Comparison of ENCODE assay signal across 8 mouse cellular contexts in genomic region chr10:67116251-67116650, GRCm38 (mm10). TPM values are rescaled to one million over a fixed set of nuclear protein-coding genes. Genes with fewer than 3 reads are reported as not detected.
DNase-seq lines count a peak whose midpoint lies in the region; ATAC-seq and TF ChIP-seq lines count a peak whose summit lies in the region.

No protein-coding gene starts in this region.

- H3K4me2 ChIP-seq in kidney, embryonic 16.5 days (replicated peaks; ENCODE audit: low read depth, low read length), result no peak overlapping the region
- no peak overlapping the region for H3K4me2 ChIP-seq in limb, embryonic 14.5 days (replicated peaks; ENCODE audit: low read depth, low read length, severe bottlenecking)

- H3K9ac ChIP-seq in kidney, embryonic 16.5 days (replicated peaks; ENCODE audit: low read length), result no peak overlapping the region
- H3K9ac ChIP-seq in limb, embryonic 14.5 days (ENCODE audit: low read depth, low read length, severe bottlenecking), result no peak overlapping the region

- H3K36me3 ChIP-seq in kidney, embryonic 16.5 days (ENCODE audit: insufficient read depth, low read length), result no peaks in the 10 kb centered on the region
- no peaks in the 10 kb centered on the region for H3K36me3 ChIP-seq in limb, embryonic 14.5 days (ENCODE audit: control insufficient read depth, insufficient read depth, low read length)

- WGBS in kidney, embryonic 16.5 days, result 49% methylated on average over 8 of the region's 8 CpGs
- 25% methylated on average over 8 of the region's 8 CpGs for WGBS in limb, embryonic 14.5 days

- no peak overlapping the region for H3K4me3 ChIP-seq in kidney, embryonic 16.5 days (ENCODE audit: low read length)
- no peak overlapping the region for H3K4me3 ChIP-seq in limb, embryonic 14.5 days (replicated peaks; ENCODE audit: low read length)

- H3K27me3 ChIP-seq in kidney, embryonic 16.5 days (ENCODE audit: insufficient read depth, low read length), result no peaks in the 10 kb centered on the region
- H3K27me3 ChIP-seq in limb, embryonic 14.5 days (ENCODE audit: control insufficient read depth, insufficient read depth, low read length), result no peaks in the 10 kb centered on the region

- peaks cover 62% of the 10 kb centered on the region for H3K4me1 ChIP-seq in kidney, embryonic 16.5 days (ENCODE audit: insufficient read depth, low read length)
- peaks cover 36% of the 10 kb centered on the region for H3K4me1 ChIP-seq in limb, embryonic 14.5 days (ENCODE audit: control insufficient read depth, insufficient read depth, low read length)

- no peaks in the 10 kb centered on the region for H3K9me3 ChIP-seq in kidney, embryonic 16.5 days (ENCODE audit: low read length)
- no peaks in the 10 kb centered on the region for H3K9me3 ChIP-seq in limb, embryonic 14.5 days (ENCODE audit: control insufficient read depth, low read length)

- ATAC-seq in kidney, embryonic 16.5 days (ENCODE audit: low FRiP score, low TSS enrichment), result no peak
- ATAC-seq in limb, embryonic 14.5 days (ENCODE audit: low FRiP score, low read depth), result no peak
- ATAC-seq in activated CD4-positive, CD25-positive, alpha-beta regulatory T cell, adult 4 months, result no peak

- no peak for TF ChIP-seq POLR2A in limb, embryonic 14.5 days (IDR thresholded peaks at IDR 0.05; ENCODE audit: borderline replicate concordance, extremely low read depth, insufficient read depth, insufficient read length)

- no peak overlapping the region for H3K27ac ChIP-seq in kidney, embryonic 16.5 days (ENCODE audit: low read length)
- H3K27ac ChIP-seq in limb, embryonic 14.5 days (replicated peaks; ENCODE audit: low read depth, low read length), result 0 out of 2 replicates have a peak overlapping the region, but pooled peaks have one; percentile 40

- DNase-seq in kidney, adult 11 months, result peak; percentile 67
- peak; percentile 79 for DNase-seq in adrenal gland, postnatal 10 days
- DNase-seq in cerebellum, postnatal 10 days, result peak; percentile 73 to 85
- peak; percentile 28 for DNase-seq in limb, embryonic 14.5 days (ENCODE audit: low spot score)
- DNase-seq in spleen, postnatal 14 days (ENCODE audit: low spot score in 2 of 2), result no peak
- DNase-seq in yolk sac, embryonic 10.5 days (ENCODE audit: low spot score), result no peak

RNA-seq across cellular contexts. Expression of gene Reep3, which starts 19.5 kb away (rescaled TPM):
- 41.6 and 51.0 TPM in 2 replicates for polyA plus RNA-seq in kidney, embryonic 16.5 days (2015; fragmentation: Nextera tagmentation; extraction: Ambion mirVana)
- 10 to 100 TPM; 45.8 to 46.9 TPM for total RNA-seq in adrenal gland, postnatal 10 days (2021)
- 35.0 and 39.9 TPM in 2 replicates for polyA plus RNA-seq in limb, embryonic 14.5 days (2012; rRNA removed)
- 41.3 and 43.6 TPM in 2 replicates for polyA plus RNA-seq in limb, embryonic 14.5 days (2014; fragmentation: Nextera tagmentation; extraction: Ambion mirVana)
- 10 to 100 TPM; 20.3 to 21.1 TPM for polyA plus RNA-seq in activated CD4-positive, CD25-positive, alpha-beta regulatory T cell, adult 4 months (2017; shearing (Covaris generic))

RNA-seq across cellular contexts. Expression of gene Jmjd1c, which starts 20.3 kb away (rescaled TPM):
- polyA plus RNA-seq in kidney, embryonic 16.5 days (2015; fragmentation: Nextera tagmentation; extraction: Ambion mirVana), result 30.5 and 33.7 TPM in 2 replicates
- 10 to 100 TPM; 47.1 to 64.6 TPM for total RNA-seq in adrenal gland, postnatal 10 days (2021)
- 29.1 and 34.5 TPM in 2 replicates for polyA plus RNA-seq in limb, embryonic 14.5 days (2012; rRNA removed)
- 52.2 and 55.8 TPM in 2 replicates for polyA plus RNA-seq in limb, embryonic 14.5 days (2014; fragmentation: Nextera tagmentation; extraction: Ambion mirVana)
- polyA plus RNA-seq in activated CD4-positive, CD25-positive, alpha-beta regulatory T cell, adult 4 months (2017; shearing (Covaris generic)), result 10 to 100 TPM; 35.2 to 44.7 TPM

Comparison
In these comparisons a context has a peak if more than half of its experiments do, and no peak if none do; other contexts are left out.
1. DNase-seq: peak in kidney, adult 11 months (single experiment), adrenal gland, postnatal 10 days (single experiment), cerebellum, postnatal 10 days (2 of 2) and limb, embryonic 14.5 days (single experiment); none in spleen, postnatal 14 days (0 of 2) and yolk sac, embryonic 10.5 days (single experiment).